Mouse (Mus musculus): ENCODE data around the gene Bahd1.
A peak's percentile ranks its signal among the peaks of the same experiment; 100 is the strongest.

Bahd1 gene

GRCm38 (mm10) chr2:118899981-118900825, at the start of gene Bahd1:
TSS of gene Bahd1 (plus strand) at chr2:118900377.
- DNase-seq (ENCODE audit: extremely low read depth, low read depth), result no peak

GRCm38 (mm10) chr2:118851756-118852155, 48.4 kb upstream of the Bahd1 start:
- no peak for DNase-seq (ENCODE audit: extremely low read depth, low read depth)

GRCm38 (mm10) chr2:118861454-118862339, 38.5 kb upstream of the Bahd1 start, which contains the start of gene Ivd:
TSS of gene Ivd (plus strand) at chr2:118861954.
- peak; percentile 96 for DNase-seq (ENCODE audit: extremely low read depth, low read depth)

- no peak for DNase-seq (ENCODE audit: extremely low read depth, low read depth)
These were observed 37.9 kb upstream of the Bahd1 start for GRCm38 (mm10) chr2:118862340-118862675.

GRCm38 (mm10) chr2:118870601-118871000, 29.6 kb upstream of the Bahd1 start:
- no peak for DNase-seq (ENCODE audit: extremely low read depth, low read depth)

GRCm38 (mm10) chr2:118871032-118871431, 29.1 kb upstream of the Bahd1 start:
- DNase-seq (ENCODE audit: extremely low read depth, low read depth), result no peak

- DNase-seq (ENCODE audit: extremely low read depth, low read depth), result no peak
These were observed 27.2 kb upstream of the Bahd1 start for GRCm38 (mm10) chr2:118873018-118873417.

- no peak for DNase-seq (ENCODE audit: extremely low read depth, low read depth)
These were observed 26.2 kb upstream of the Bahd1 start for GRCm38 (mm10) chr2:118873890-118874430.

GRCm38 (mm10) chr2:118875316-118875715, 24.9 kb upstream of the Bahd1 start:
- DNase-seq (ENCODE audit: extremely low read depth, low read depth), result no peak

- DNase-seq (ENCODE audit: extremely low read depth, low read depth), result no peak
These were observed 23.7 kb upstream of the Bahd1 start for GRCm38 (mm10) chr2:118876453-118876852.

GRCm38 (mm10) chr2:118881019-118881418, 19.2 kb upstream of the Bahd1 start:
- DNase-seq (ENCODE audit: extremely low read depth, low read depth), result no peak

GRCm38 (mm10) chr2:118881956-118882355, 18.2 kb upstream of the Bahd1 start:
- DNase-seq (ENCODE audit: extremely low read depth, low read depth), result no peak

GRCm38 (mm10) chr2:118882840-118883679, 17.1 kb upstream of the Bahd1 start:
- DNase-seq (ENCODE audit: extremely low read depth, low read depth), result no peak

GRCm38 (mm10) chr2:118887440-118887839, 12.7 kb upstream of the Bahd1 start:
- DNase-seq (ENCODE audit: extremely low read depth, low read depth), result no peak

- no peak for DNase-seq (ENCODE audit: extremely low read depth, low read depth)
These were observed 12.2 kb upstream of the Bahd1 start for GRCm38 (mm10) chr2:118887845-118888548.

GRCm38 (mm10) chr2:118891173-118891572, 9.0 kb upstream of the Bahd1 start:
- DNase-seq (ENCODE audit: extremely low read depth, low read depth), result no peak

GRCm38 (mm10) chr2:118895990-118896913, 3.9 kb upstream of the Bahd1 start:
- no peak for DNase-seq (ENCODE audit: extremely low read depth, low read depth)

GRCm38 (mm10) chr2:118896914-118897291, 3.3 kb upstream of the Bahd1 start:
- DNase-seq (ENCODE audit: extremely low read depth, low read depth), result no peak

- no peak for DNase-seq (ENCODE audit: extremely low read depth, low read depth)
These were observed 2.8 kb upstream of the Bahd1 start for GRCm38 (mm10) chr2:118897392-118897791.
